Mouse (Mus musculus): ENCODE data around the gene Sfxn2.

GRCm38 (mm10) chr19:46625519-46625918 is 52.4 kb downstream of the Sfxn2 start:
- TF ChIP-seq GATA1 (IDR thresholded peaks at IDR 0.05; ENCODE audit: low read length) (no peak), TAL1 (IDR thresholded peaks at IDR 0.05; ENCODE audit: low read length) (no peak)
